Mouse (Mus musculus): ENCODE data around the gene Fus.

GRCm38 (mm10) chr7:127993341-127993977 is 26.2 kb downstream of the Fus start, which contains the start of gene Pycard:
- TF ChIP-seq CTCF (IDR thresholded peaks at IDR 0.05; ENCODE audit: low read depth, low read length) (no peak), POLR2A (IDR thresholded peaks at IDR 0.05; ENCODE audit: extremely low read depth, insufficient read depth, low read length) (no peak)

Data from liver, adult 2 months (tissue).